Mouse (Mus musculus): ENCODE measurements at regions not wholly inside any gene's neighbourhood (a gene's known extent, or its start where the extent isn't known, plus 50 kb on each side); places are given as distances from the start of the nearest gene placed in this dataset.
A peak's percentile ranks its signal among the peaks of the same experiment; 100 is the strongest.
"Not testable (repeated sequence)": the region's sequence is repeated elsewhere in the genome, so short reads cannot be mapped to it uniquely, and the experiment has no call there.

DNA sequence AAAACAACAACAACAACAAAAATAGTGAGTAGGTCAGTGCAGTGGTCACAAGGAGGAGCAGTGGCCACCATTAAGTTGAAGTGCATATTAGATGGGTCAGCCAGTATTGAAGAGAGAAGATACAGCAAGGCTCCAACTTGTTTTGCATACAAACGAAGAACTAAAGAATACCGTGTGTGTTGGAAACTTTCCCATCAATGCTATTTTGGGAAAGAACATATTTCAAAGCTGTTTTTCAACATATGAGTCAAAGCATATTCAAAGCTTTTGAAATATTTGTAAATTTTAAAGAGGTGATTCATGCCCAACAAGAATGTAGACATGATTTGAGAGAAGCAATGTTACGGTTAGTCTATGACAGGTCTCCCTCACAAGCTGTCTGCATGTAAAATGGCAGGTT lies 157.9 kb upstream of the Fer start:
- DNase-seq (ENCODE audit: low spot score in 2 of 2), result no peak

GRCm38 (mm10) chr17:63712937-63713336 lies 149.9 kb upstream of the Fer start:
- no peak for DNase-seq (ENCODE audit: low spot score in 2 of 2)

DNA sequence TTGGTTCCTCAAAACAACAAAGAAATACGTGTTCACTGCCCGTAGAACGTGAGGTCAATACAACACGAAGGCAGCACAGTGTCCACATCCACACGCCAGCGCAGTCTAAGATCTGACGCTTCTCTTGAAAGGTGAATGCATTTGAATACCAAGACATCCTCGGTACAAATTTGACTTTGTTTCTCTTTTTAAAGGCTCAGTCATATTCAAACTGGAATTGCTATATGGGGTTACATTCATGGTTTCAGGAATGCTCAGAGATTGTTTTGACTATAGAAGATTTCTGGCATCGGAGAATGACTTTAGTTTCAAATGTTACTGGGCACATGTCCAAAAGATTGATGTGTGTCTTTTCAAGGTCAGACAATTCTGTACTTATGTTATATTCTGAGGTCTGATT lies 147.2 kb upstream of the Fer start:
- DNase-seq (ENCODE audit: low spot score in 2 of 2), result no peak

DNA sequence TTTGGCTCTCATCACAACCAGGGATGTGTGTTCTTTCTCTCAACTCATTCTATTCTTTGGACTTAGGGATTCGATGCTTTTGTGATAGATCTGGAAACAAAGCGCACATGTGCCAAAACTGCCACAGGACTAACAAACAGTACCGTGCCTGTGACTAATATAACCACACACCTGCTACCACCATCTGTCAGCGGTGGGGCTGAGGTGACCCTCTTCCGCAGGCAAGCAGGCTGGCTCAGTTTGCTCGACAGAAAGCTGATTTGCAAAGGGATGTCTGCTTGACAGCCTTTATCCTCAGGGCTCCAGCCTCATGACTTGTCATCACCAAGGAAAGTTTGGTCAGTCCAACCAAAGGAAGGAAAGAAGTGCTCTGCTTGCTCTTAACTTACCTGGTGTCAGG lies 146.7 kb upstream of the Fer start:
- DNase-seq (ENCODE audit: low spot score in 2 of 2), result no peak

DNA sequence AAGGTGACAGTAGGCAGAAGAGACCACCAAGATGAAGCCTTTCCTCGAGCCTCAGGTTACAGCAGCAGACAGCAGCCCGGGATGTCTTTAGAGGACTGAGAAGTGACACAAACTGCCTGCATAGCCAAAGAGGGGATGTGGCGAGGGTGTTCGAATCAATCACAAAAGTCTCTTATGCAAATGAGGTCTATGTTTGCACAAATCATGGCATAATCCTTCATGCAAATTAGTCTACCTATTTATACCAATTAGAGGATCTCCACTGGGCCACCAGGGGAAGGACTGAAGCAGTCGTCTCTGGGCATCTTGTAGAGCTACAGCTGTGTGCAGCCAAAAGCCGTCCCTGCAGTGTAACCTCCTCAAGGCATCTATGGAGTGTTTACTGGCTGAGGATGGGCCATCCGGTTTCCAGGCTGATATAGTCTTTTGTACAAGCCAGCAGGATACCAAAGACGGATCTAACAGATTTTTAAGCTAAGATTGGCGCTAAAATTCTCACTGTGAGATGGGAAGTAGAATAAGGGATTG lies 145.7 kb upstream of the Fer start:
- DNase-seq (ENCODE audit: low spot score in 2 of 2), result no peak

- no peak for DNase-seq (ENCODE audit: low spot score in 2 of 2)
These were observed 143.7 kb upstream of the Fer start for GRCm38 (mm10) chr17:63718972-63719715.

GRCm38 (mm10) chr17:63719771-63720170 lies 143.1 kb upstream of the Fer start:
- DNase-seq (ENCODE audit: low spot score in 2 of 2), result no peak

DNA sequence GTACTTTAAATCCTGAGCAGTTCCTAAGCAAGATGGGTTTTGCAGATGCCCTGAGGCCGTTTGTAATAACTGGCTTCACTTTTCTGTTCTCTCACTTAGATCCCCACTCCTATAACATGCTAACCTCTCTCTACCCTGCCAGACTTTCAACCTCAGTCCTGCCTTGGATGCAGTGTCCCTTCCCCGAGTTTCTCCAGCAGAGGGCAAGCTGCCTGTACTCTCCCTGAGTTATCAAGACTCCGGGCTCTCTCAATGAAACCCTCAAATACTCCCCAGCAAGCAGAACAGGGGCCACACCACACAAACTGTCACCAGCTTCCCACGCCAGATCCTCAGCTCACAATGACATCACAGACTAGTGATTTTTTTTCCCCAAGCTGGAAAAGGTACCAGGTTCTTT lies 142.0 kb upstream of the Fer start:
- DNase-seq (ENCODE audit: low spot score in 2 of 2), result no peak

DNA sequence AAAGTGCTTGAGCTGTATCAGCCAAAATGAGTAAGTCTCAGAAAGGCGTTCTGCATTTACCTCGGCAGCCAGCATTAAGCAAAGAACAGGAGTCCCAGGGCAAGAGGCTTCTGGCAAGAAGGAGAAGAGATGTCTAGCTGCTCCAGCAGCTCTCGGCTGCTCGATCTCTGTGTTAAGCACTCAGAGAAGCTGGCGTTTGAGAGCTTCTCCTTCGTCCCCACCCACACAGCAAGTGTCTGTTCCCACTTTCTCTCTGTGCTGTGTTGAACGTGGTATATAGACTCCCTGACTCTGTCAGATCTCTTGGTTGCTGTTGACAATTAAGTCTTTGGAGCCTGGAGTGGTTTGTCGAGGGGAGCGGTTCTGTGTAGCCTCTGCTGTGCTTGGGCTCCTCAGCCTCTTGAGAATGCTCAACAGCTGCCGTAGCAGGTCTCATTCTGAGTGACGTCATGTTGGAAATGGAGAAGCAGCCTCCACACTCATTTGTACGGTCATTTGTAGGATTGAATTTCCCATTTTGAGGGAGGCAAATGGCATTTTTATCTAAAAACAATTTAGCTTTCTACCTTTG lies 140.3 kb upstream of the Fer start:
- peak in 1 of 2 experiments; percentile 32 for DNase-seq (ENCODE audit: low spot score in 2 of 2)

DNA sequence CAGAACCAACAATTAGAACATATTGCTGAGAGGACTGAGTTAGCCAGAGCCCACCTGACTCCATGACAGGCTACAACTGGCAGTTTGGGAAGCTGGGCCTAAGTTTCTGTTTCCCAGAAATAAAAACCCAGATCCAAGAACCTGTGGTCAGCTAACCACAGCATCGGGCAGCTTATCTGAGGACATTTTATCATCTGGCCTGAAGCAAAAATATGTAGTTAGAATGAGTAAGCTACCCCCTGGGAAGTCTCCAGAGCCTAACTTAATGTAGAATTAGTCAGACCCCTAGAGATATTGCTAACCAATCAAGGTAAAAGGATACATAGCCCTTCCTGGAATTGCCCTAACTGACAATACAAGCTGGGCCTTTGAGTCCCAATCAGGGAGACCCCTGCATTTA lies 124.7 kb upstream of the Fer start:
- no peak for DNase-seq (ENCODE audit: low spot score in 2 of 2)

- no peak for DNase-seq (ENCODE audit: low spot score in 2 of 2)
These were observed 123.2 kb upstream of the Fer start for GRCm38 (mm10) chr17:63739710-63740109.

- not testable (repeated sequence) for DNase-seq (ENCODE audit: low spot score in 2 of 2)
These were observed 113.6 kb upstream of the Fer start for GRCm38 (mm10) chr17:63749257-63749656.

DNA sequence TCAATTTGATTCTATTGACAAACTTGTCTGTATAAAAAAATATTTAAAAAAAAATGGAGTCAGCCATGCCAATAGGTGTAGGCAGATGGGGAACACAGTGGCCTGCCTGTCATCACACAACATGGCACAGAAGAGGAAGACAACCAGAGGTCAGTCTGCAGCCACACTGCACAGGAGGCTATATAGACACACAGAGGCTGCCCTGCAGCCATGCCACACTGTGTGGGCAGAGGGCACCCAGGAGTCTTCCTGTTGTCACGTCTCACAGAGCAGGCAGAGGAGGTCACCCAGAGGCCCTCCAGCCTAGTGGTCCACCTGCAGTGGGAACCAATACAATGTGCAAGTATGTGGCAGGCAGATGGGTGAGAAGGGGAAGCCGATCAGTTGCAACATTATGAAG lies 108.5 kb upstream of the Fer start:
- no peak for DNase-seq (ENCODE audit: low spot score in 2 of 2)

DNA sequence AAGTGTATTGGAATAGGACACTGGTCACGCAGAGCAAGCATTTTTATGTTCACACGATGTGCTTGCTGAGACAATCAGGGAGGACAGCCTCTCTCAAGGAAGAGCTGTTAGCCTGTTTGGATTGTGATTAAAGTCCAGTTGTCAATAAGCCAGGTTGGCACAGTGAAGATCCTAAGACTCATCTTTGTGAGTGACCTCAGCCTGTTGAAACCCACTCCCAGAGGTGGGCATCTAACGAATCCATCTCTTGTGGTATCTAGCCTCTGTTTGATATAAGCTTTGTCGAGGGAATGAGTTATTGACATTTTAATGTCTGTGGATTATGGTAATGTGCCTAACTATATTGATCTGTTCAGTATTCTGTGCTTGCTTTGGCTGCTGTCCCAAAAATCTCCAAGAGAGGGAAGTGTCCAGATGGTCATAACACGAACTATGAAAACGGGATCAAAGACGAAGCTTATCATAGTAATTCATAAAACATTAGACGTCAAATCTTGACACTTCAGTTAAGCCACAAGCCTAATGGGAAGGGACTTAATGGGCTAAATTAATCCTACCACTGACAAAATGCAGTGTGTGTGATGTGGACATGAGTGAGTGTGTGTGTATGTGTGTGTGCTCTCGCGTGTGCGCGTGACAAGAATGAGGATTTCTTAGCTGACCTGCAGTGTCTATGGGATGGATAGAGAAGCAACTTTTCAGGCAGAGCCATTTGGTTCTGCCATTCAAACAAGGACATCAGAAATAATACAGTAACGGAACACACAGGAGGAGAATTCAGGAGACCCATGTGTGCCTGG lies 104.8 kb upstream of the Fer start:
- DNase-seq (ENCODE audit: low spot score in 2 of 2), result no peak

- DNase-seq (ENCODE audit: low spot score in 2 of 2), result no peak
These were observed 104.0 kb upstream of the Fer start for GRCm38 (mm10) chr17:63758817-63759404.

GRCm38 (mm10) chr17:63761058-63761457 lies 101.8 kb upstream of the Fer start:
- DNase-seq (ENCODE audit: low spot score in 2 of 2), result no peak

GRCm38 (mm10) chr17:63771111-63771510 lies 91.8 kb upstream of the Fer start:
- DNase-seq (ENCODE audit: low spot score in 2 of 2), result no peak

DNA sequence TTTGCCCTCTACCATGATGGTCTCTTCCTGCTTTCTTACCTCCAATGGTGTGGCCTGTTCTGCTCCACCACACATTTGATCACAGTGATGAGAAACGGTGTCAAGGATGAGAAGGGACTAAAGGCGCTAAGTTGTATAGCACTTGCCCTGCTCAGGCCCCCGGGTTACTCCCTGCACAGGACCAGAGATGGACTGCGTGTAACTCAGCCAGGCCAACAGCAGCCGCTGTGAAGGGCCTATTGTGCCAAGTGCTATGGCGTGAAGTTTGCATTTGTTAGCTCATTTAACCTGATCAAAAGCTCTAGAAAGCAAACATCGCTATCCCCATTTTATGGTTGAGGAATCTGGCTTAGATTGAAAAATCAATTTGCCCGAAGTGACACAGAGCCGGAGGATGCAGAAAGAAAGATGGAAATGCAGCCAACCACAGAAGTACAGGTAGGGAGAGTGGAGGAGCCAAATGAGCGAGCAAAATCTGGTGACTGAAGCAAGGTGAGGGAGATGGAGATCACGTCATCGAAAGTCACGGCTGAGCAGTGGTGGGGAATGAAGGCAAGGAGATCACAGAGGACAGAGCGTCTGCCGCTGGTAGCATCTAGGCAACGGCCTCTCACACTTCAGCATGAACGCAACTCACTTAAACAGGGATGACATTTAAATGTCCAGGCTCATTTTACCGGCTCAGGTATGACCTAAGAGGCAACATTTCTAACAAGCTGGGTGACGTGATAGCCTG lies 78.3 kb upstream of the Fer start:
- DNase-seq (ENCODE audit: low spot score in 2 of 2), result no peak

DNA sequence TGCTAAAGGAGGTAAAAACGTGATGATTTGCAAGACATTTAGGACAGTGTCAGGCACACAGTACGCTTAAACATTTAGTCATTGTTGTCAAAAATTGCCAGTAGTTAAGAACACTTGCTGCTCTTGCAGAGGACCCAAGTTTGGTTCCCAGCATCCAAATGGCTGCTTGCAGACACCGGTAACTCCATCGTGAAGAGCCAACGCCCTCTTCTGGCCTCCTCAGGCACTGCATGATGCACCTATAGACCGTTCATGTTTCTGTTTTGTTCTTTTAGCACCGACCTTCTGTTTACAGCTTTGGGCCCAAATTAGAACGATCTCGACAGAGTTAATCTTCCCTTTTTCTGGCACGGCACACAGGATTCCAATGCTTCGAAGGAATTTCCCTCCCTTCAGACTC lies 76.4 kb upstream of the Fer start:
- no peak for DNase-seq (ENCODE audit: low spot score in 2 of 2)

- no peak for DNase-seq (ENCODE audit: low spot score in 2 of 2)
These were observed 68.5 kb upstream of the Fer start for GRCm38 (mm10) chr17:63794352-63794751.

DNA sequence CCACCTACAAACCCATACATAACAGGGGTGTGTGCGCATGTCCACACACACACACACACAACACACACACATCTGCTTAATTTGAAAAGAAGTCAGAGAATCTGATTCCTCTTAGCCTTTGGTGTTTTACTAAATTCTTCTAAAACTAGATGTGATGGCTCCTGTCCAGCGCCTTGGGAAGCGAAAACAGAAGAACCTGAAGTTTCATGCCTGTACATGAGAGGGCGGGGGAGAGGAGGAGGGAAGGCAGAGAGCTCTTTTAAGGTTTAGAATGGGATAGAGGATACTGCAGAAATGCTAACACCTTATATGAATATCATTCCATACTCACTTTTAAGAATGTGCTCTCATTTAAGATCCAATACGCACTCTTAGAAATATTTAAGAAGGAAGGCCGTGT lies 64.5 kb upstream of the Fer start:
- DNase-seq (ENCODE audit: low spot score in 2 of 2), result no peak
